Mouse (Mus musculus): ENCODE measurements around the gene Plekhg4. TPM values are rescaled to one million over a fixed set of nuclear protein-coding genes. Genes with fewer than 3 reads are reported as not detected.

Gene Plekhg4
- polyA plus RNA-seq, 1 experiment = 2.0 TPM

DNA sequence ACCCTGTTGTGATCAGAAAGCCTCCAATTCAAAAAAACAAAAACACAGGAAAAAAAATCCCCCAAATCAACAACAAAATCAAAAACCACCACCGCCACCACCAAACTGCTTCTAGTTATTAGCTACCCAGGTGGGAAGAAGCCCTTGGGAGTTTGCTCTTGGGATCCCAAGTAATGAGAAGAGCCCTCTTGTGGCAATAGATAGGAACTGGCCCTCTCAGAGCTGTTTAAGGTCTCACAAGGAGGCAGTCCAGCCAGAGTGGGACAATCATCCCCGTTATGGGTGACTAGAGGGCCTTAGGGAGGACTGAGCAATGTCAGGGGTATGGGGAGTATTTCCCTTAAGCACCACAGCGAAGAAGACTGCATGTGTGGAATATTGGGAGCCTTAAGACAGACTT, 24.7 kb downstream of the Plekhg4 start:
- peak; percentile 41 for TF ChIP-seq CTCF (IDR thresholded peaks at IDR 0.05; ENCODE audit: control insufficient read depth, insufficient read depth, insufficient read length)
- TF ChIP-seq MYOD1 (IDR thresholded peaks at IDR 0.05; ENCODE audit: control insufficient read depth, insufficient read length, low read depth) = no peak
- peaks cover 5% of the 10 kb centered on the region for H3K27me3 ChIP-seq (ENCODE audit: control insufficient read depth, insufficient read depth, insufficient read length)

DNA sequence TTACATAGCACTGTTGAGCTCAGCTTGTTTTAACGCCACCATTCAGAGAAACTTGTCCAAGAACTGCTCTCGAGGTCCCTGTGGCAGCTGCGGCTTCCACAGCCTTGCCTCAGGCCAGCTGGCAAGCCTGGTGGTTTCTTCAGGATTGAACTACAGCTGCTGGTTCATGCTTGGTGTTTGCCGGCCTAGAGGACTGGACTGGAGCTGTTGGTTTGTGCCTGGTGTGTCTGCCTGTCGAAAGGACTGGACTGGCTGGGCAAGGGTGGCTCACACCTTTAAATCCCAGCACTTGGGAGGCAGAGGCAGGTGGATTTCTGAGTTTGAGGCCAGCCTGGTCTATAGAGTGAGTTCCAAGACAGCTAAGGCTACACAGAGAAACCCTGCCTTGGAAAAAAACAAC, 26.9 kb downstream of the Plekhg4 start:
- no peaks in the 10 kb centered on the region for H3K79me2 ChIP-seq (ENCODE audit: control insufficient read depth, insufficient read depth)
- H3K27me3 ChIP-seq (ENCODE audit: control insufficient read depth, insufficient read depth, insufficient read length) = peaks cover 5% of the 10 kb centered on the region
- no peaks in the 10 kb centered on the region for H3K79me3 ChIP-seq (ENCODE audit: low read depth)
- H3K36me3 ChIP-seq (ENCODE audit: control insufficient read depth, insufficient read depth) = no peaks in the 10 kb centered on the region
- TF ChIP-seq CEBPB (IDR thresholded peaks at IDR 0.05; ENCODE audit: low read depth) (no peak), FOSL1 (IDR thresholded peaks at IDR 0.05; ENCODE audit: insufficient read depth, low read length, poor library complexity, severe bottlenecking) (no peak), MYOG (IDR thresholded peaks at IDR 0.05; ENCODE audit: control insufficient read depth, extremely low read depth, insufficient read length) (no peak), CTCF (IDR thresholded peaks at IDR 0.05; ENCODE audit: control insufficient read depth, insufficient read depth, insufficient read length) (no peak), MAX (IDR thresholded peaks at IDR 0.05) (no peak), MYOD1 (IDR thresholded peaks at IDR 0.05; ENCODE audit: control insufficient read depth, insufficient read length, low read depth) (no peak), USF1 (IDR thresholded peaks at IDR 0.05; ENCODE audit: low read depth) (no peak)
- no peak overlapping the region for H3K4me3 ChIP-seq (ENCODE audit: insufficient read depth, poor library complexity, severe bottlenecking)
- no peak overlapping the region for H3ac ChIP-seq (ENCODE audit: control insufficient read depth, insufficient read length, low read depth)

More for the DNA sequence above, 24.7 kb downstream of the Plekhg4 start:
- Histone ChIP-seq H3ac (ENCODE audit: control insufficient read depth, insufficient read length, low read depth) (no peak overlapping the region), H3K79me2 (ENCODE audit: control insufficient read depth, insufficient read depth) (no peaks in the 10 kb centered on the region), H3K79me3 (ENCODE audit: low read depth) (no peaks in the 10 kb centered on the region), H3K36me3 (ENCODE audit: control insufficient read depth, insufficient read depth) (no peaks in the 10 kb centered on the region), H3K4me3 (ENCODE audit: insufficient read depth, poor library complexity, severe bottlenecking) (no peak overlapping the region)

DNA sequence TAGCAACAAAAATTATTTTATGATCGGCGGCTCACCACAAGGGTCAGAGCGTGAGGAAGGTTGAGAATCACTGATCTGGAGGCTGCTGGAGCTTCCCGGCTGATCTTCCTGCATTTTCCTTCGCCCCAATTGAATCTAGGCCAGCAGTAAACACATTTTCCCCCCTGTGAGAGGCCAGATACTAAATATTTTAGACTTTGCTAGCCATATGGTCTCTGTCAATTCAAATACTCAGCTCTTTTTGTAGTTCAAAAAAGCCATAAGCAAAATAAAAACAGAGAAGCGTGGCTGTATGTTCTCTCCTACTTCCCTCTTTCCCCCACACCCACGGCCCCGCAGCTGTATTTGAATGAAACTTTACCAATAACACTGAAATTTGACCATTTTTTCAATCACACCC, 30.4 kb downstream of the Plekhg4 start:
- Histone ChIP-seq H3K4me3 (ENCODE audit: insufficient read depth, poor library complexity, severe bottlenecking) (no peak overlapping the region), H3ac (ENCODE audit: control insufficient read depth, insufficient read length, low read depth) (no peak overlapping the region), H3K79me2 (ENCODE audit: control insufficient read depth, insufficient read depth) (no peaks in the 10 kb centered on the region), H3K27me3 (ENCODE audit: control insufficient read depth, insufficient read depth, insufficient read length) (peaks cover 5% of the 10 kb centered on the region), H3K79me3 (ENCODE audit: low read depth) (no peaks in the 10 kb centered on the region), H3K36me3 (ENCODE audit: control insufficient read depth, insufficient read depth) (no peaks in the 10 kb centered on the region)
- TF ChIP-seq MYOG (IDR thresholded peaks at IDR 0.05; ENCODE audit: control insufficient read depth, extremely low read depth, insufficient read length) (no peak), FOSL1 (IDR thresholded peaks at IDR 0.05; ENCODE audit: insufficient read depth, low read length, poor library complexity, severe bottlenecking) (no peak), CTCF (IDR thresholded peaks at IDR 0.05; ENCODE audit: control insufficient read depth, insufficient read depth, insufficient read length) (no peak), CEBPB (IDR thresholded peaks at IDR 0.05; ENCODE audit: low read depth) (no peak), MYOD1 (IDR thresholded peaks at IDR 0.05; ENCODE audit: control insufficient read depth, insufficient read length, low read depth) (no peak), MAX (IDR thresholded peaks at IDR 0.05) (no peak), USF1 (IDR thresholded peaks at IDR 0.05; ENCODE audit: low read depth) (no peak)

DNA sequence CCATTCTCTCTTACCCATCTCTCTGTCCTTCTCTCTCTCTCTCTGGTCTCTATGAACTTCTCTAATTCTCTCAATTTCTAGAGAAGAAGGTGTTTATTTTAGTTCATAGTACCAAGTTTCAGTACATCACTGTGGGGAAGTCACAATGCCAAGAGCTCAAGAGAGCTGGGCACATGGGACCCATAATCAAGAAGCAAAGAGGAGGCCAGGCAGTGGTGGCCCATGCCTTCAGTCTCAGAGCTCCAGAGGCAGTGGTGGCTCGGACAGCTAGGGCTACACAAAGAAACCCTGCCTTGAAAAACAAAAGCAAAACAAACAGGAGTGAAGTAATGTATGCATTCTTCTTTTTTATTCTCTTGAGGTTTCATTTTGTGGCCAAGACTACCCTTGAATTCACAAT, 31.4 kb downstream of the Plekhg4 start:
- no peaks in the 10 kb centered on the region for H3K79me2 ChIP-seq (ENCODE audit: control insufficient read depth, insufficient read depth)
- peaks cover 5% of the 10 kb centered on the region for H3K27me3 ChIP-seq (ENCODE audit: control insufficient read depth, insufficient read depth, insufficient read length)
- H3K36me3 ChIP-seq (ENCODE audit: control insufficient read depth, insufficient read depth) = no peaks in the 10 kb centered on the region
- no peaks in the 10 kb centered on the region for H3K79me3 ChIP-seq (ENCODE audit: low read depth)
- no peak overlapping the region for H3K4me3 ChIP-seq (ENCODE audit: insufficient read depth, poor library complexity, severe bottlenecking)
- no peak for TF ChIP-seq CEBPB (IDR thresholded peaks at IDR 0.05; ENCODE audit: low read depth)
- no peak for TF ChIP-seq USF1 (IDR thresholded peaks at IDR 0.05; ENCODE audit: low read depth)
- TF ChIP-seq FOSL1 (IDR thresholded peaks at IDR 0.05; ENCODE audit: insufficient read depth, low read length, poor library complexity, severe bottlenecking) = no peak
- no peak for TF ChIP-seq CTCF (IDR thresholded peaks at IDR 0.05; ENCODE audit: control insufficient read depth, insufficient read depth, insufficient read length)
- no peak for TF ChIP-seq MYOG (IDR thresholded peaks at IDR 0.05; ENCODE audit: control insufficient read depth, extremely low read depth, insufficient read length)
- TF ChIP-seq MYOD1 (IDR thresholded peaks at IDR 0.05; ENCODE audit: control insufficient read depth, insufficient read length, low read depth) = no peak
- TF ChIP-seq MAX (IDR thresholded peaks at IDR 0.05) = no peak
- no peak overlapping the region for H3ac ChIP-seq (ENCODE audit: control insufficient read depth, insufficient read length, low read depth)

DNA sequence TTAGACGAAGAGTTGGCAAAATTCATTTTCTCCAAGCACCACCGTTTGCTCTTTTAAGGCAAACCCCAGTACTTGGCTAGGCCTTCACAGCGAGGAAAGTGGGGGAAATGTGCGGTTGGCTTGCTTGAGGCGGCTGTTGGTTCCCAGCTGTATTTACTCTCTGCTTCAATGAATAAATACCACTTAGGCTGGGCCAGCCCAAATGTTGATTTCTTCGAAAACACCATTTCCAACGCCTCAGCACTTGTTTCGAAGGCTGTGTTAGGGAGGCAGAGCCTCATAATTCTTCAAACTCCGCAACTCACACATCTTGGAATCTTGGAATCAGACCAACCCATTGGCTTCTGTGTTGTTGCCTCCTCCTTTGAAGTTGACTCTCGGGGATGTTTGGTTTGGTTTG, 33.3 kb downstream of the Plekhg4 start:
- Histone ChIP-seq H3K79me2 (ENCODE audit: control insufficient read depth, insufficient read depth) (no peaks in the 10 kb centered on the region), H3K27me3 (ENCODE audit: control insufficient read depth, insufficient read depth, insufficient read length) (peaks cover 3% of the 10 kb centered on the region), H3K79me3 (ENCODE audit: low read depth) (no peaks in the 10 kb centered on the region), H3K4me3 (ENCODE audit: insufficient read depth, poor library complexity, severe bottlenecking) (no peak overlapping the region), H3ac (ENCODE audit: control insufficient read depth, insufficient read length, low read depth) (no peak overlapping the region), H3K36me3 (ENCODE audit: control insufficient read depth, insufficient read depth) (no peaks in the 10 kb centered on the region)
- TF ChIP-seq CTCF (IDR thresholded peaks at IDR 0.05; ENCODE audit: control insufficient read depth, insufficient read depth, insufficient read length) (no peak), MAX (IDR thresholded peaks at IDR 0.05) (no peak), USF1 (IDR thresholded peaks at IDR 0.05; ENCODE audit: low read depth) (no peak), CEBPB (IDR thresholded peaks at IDR 0.05; ENCODE audit: low read depth) (no peak), MYOD1 (IDR thresholded peaks at IDR 0.05; ENCODE audit: control insufficient read depth, insufficient read length, low read depth) (no peak), MYOG (IDR thresholded peaks at IDR 0.05; ENCODE audit: control insufficient read depth, extremely low read depth, insufficient read length) (no peak)

DNA sequence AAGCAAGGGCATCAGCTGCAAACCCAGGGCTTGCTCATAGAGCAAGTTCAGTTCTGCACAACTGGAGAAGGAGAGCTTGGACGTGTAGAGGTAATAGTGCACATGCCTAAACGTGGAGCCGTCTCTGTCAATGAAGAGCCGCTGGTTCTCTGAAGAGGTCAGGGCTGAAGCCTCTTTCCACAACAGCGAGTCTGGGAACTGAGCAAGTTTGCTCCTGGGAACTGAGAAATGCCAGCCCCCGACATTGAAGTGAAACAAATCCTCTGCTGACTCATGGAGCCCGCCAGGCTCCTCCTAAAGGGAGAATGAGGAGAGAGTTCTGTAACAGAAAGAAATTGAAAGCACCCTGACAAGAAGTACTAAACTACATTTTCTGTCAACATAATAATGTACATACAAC, 35.3 kb downstream of the Plekhg4 start:
- H3K79me2 ChIP-seq (ENCODE audit: control insufficient read depth, insufficient read depth) = no peaks in the 10 kb centered on the region
- no peaks in the 10 kb centered on the region for H3K36me3 ChIP-seq (ENCODE audit: control insufficient read depth, insufficient read depth)
- no peak overlapping the region for H3K4me3 ChIP-seq (ENCODE audit: insufficient read depth, poor library complexity, severe bottlenecking)
- H3K27me3 ChIP-seq (ENCODE audit: control insufficient read depth, insufficient read depth, insufficient read length) = peaks cover 6% of the 10 kb centered on the region
- TF ChIP-seq CTCF (IDR thresholded peaks at IDR 0.05; ENCODE audit: control insufficient read depth, insufficient read depth, insufficient read length) (no peak), MYOD1 (IDR thresholded peaks at IDR 0.05; ENCODE audit: control insufficient read depth, insufficient read length, low read depth) (no peak), FOSL1 (IDR thresholded peaks at IDR 0.05; ENCODE audit: insufficient read depth, low read length, poor library complexity, severe bottlenecking) (no peak), CEBPB (IDR thresholded peaks at IDR 0.05; ENCODE audit: low read depth) (no peak), MYOG (IDR thresholded peaks at IDR 0.05; ENCODE audit: control insufficient read depth, extremely low read depth, insufficient read length) (no peak), MAX (IDR thresholded peaks at IDR 0.05) (no peak), USF1 (IDR thresholded peaks at IDR 0.05; ENCODE audit: low read depth) (no peak)
- no peak overlapping the region for H3ac ChIP-seq (ENCODE audit: control insufficient read depth, insufficient read length, low read depth)
- H3K79me3 ChIP-seq (ENCODE audit: low read depth) = no peaks in the 10 kb centered on the region
